ENCODE assay signal across 12 mouse cellular contexts in the genomic region with DNA sequence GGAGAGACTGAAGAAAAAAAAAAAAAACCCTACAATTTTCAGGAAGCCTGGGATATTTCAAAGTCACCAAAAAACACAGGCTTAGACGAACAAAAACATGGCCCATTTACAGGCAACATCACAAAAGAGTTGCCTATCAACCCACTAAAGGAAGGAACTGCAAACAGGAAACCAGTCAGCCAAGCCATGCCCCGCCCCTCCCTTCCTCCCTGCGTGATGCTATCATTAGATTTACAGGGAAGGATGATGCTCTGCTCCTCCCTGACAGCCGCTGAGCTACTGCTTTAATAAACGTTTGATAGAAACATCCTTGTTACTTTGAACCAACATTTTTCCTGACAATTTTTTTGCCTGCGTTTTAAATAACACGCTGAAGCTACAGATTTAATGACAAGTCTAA. TPM values are rescaled to one million over a fixed set of nuclear protein-coding genes. Genes with fewer than 3 reads are reported as not detected.
DNase-seq lines count a peak whose midpoint lies in the region; ATAC-seq lines count a peak whose summit lies in the region.
"Had no signal": no experiment of that assay in that cellular context is flagged by ENCODE, and none has a peak within 500 bp of the region (broad histone marks: within the 10 kb centered on the region; RNA-seq: fewer than 3 reads in every experiment).

No protein-coding gene starts in this region.

- H3K9me3 ChIP-seq in heart, embryonic 15.5 days (replicated peaks), result no peaks in the 10 kb centered on the region
- H3K9me3 ChIP-seq: forebrain, embryonic 10.5 days; lung, embryonic 15.5 days had no signal

- H3K4me2 ChIP-seq in heart, embryonic 15.5 days, result 0 out of 2 replicates have a peak overlapping the region, but pooled peaks have one; percentile 4
- H3K4me2 ChIP-seq: lung, embryonic 15.5 days had no signal

- DNase-seq in 416B (ENCODE audit: low read depth), result peak; percentile 93
- peak; percentile 76 to 82 for DNase-seq in kidney, postnatal 25 days
- DNase-seq in frontal cortex, postnatal 25 days (ENCODE audit: low spot score in 2 of 2), result no peak
- DNase-seq in embryo, embryonic 10 days (ENCODE audit: low spot score), result no peak
- DNase-seq in ovary, postnatal 10 days (ENCODE audit: low spot score), result no peak
- DNase-seq: cerebellum, adult 2 months had no signal

- no peak overlapping the region for H3K9ac ChIP-seq in heart, embryonic 15.5 days
- H3K9ac ChIP-seq: lung, embryonic 15.5 days had no signal

- no peak overlapping the region for H3K4me3 ChIP-seq in heart, embryonic 15.5 days
- H3K4me3 ChIP-seq: forebrain, embryonic 10.5 days; lung, embryonic 15.5 days had no signal

- H3K36me3 ChIP-seq in heart, embryonic 15.5 days, result no peaks in the 10 kb centered on the region
- H3K36me3 ChIP-seq: lung, embryonic 15.5 days had no signal

- H3K27ac ChIP-seq in heart, embryonic 15.5 days, result peak overlapping the region; percentile 73
- H3K27ac ChIP-seq: forebrain, embryonic 10.5 days; lung, embryonic 15.5 days had no signal

- peaks cover 14% of the 10 kb centered on the region; the same call in 1 of the 2 replicates for H3K4me1 ChIP-seq in heart, embryonic 15.5 days (replicated peaks)

- peak; percentile 45 for ATAC-seq in CD4-positive, CD25-positive, alpha-beta regulatory T cell, adult 4 months
- ATAC-seq in heart, embryonic 15.5 days (replicated peaks; ENCODE audit: insufficient number of reproducible peaks, insufficient read depth, low FRiP score, low read depth), result 0 out of 2 replicates have a peak, but pooled peaks have one; percentile 43
- ATAC-seq: intestine, postnatal 0 days; Patski had no signal

- 66% methylated on average over 7 of the region's 7 CpGs for WGBS in heart, embryonic 15.5 days

- no peaks in the 10 kb centered on the region for H3K27me3 ChIP-seq in heart, embryonic 15.5 days
- H3K27me3 ChIP-seq: lung, embryonic 15.5 days; Patski had no signal

RNA-seq across cellular contexts. Expression of a gene that starts 39.5 kb away (rescaled TPM):
- polyA plus RNA-seq in CD4-positive, CD25-positive, alpha-beta regulatory T cell, adult 4 months (2017; shearing (Covaris generic)), result 10 to 100 TPM; 10.1 to 10.5 TPM
- polyA plus RNA-seq in heart, embryonic 15.5 days (2015; fragmentation: Nextera tagmentation; extraction: Ambion mirVana), result 3.9 and 5.5 TPM in 2 replicates

Comparison
In these comparisons a context has a peak if more than half of its experiments do, and no peak if none do; other contexts are left out.
1. DNase-seq: peak in 416B (single experiment) and kidney, postnatal 25 days (2 of 2); none in frontal cortex, postnatal 25 days (0 of 2), embryo, embryonic 10 days (single experiment) and ovary, postnatal 10 days (single experiment).